Mouse (Mus musculus): ENCODE data around the gene Luc7l3. TPM values are rescaled to one million over a fixed set of nuclear protein-coding genes. Genes with fewer than 3 reads are reported as not detected.

Gene Luc7l3
- total RNA-seq, 2 experiments from 2014 or later, result 117 TPM

DNA sequence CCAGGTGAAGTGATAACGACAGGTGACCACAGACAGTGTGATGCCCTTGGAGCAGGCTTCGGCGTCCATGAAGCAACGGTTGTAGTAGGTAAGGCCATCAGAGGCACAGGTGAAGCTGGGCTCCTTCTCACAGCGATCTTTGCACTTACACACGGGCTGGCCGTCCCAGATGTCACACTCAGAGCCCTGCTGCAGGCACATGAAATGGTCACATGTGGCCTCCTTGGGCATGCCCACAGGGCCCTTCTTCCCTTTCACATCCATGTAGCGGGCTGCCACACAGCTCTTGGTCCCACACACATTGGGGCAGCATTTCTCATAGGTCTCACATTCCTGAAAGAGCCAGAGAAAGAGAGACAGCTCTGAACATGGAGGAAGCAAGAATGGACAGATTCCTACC, 83.0 kb downstream of the Luc7l3 start:
- intact Hi-C loops (cut with DNase I), result loop anchor here (10.0 kb wide), 1 partner anchor 246 kb away; the partner anchor contains the start of gene Spata20
- no peak for DNase-seq (ENCODE audit: low spot score in 2 of 2)

Other genes with a start within 250 kb of the Luc7l3 start
- gene Tob1, start 110.5 kb downstream of the Luc7l3 start, total RNA-seq (2021), result 10 to 100 TPM; 33.7 to 37.3 TPM
- gene Wfikkn2, start 76.0 kb downstream of the Luc7l3 start, total RNA-seq (2021), result 1 to 10 TPM; 1.4 to 1.8 TPM
- not detected for gene Gm21885, start 40.1 kb downstream of the Luc7l3 start, total RNA-seq (2021)
- gene Ankrd40, start 6.0 kb upstream of the Luc7l3 start, total RNA-seq (2021), result 100 to 1,000 TPM; 106 to 108 TPM
- 1 to 10 TPM; 1.6 to 2.3 TPM for gene Abcc3, start 71.0 kb upstream of the Luc7l3 start, total RNA-seq (2021)
- 100 to 1,000 TPM; 107 to 130 TPM for gene Cacna1g, start 152.2 kb upstream of the Luc7l3 start, total RNA-seq (2021)
- gene Spata20, start 164.2 kb upstream of the Luc7l3 start, total RNA-seq (2021), result under 1 TPM; 0.38 to 0.62 TPM
- gene Epn3, start 178.0 kb upstream of the Luc7l3 start, total RNA-seq (2021), result 1 to 10 TPM in 1 of 2 experiments, under 1 TPM in 1; 0.95 to 1.3 TPM
- gene Mycbpap, start 199.8 kb upstream of the Luc7l3 start, total RNA-seq (2021), result 1 to 10 TPM; 3.2 to 3.8 TPM
- 10 to 100 TPM; 16.1 to 16.8 TPM for gene Rsad1, start 227.3 kb upstream of the Luc7l3 start, total RNA-seq (2021)
- gene Chad, start 243.1 kb upstream of the Luc7l3 start, total RNA-seq (2021), result under 1 TPM in 1 of 2 experiments, not detected in 1; 0.38 TPM